Mouse (Mus musculus): ENCODE results near the gene Ppp1r12c. TPM values are rescaled to one million over a fixed set of nuclear protein-coding genes. Genes with fewer than 3 reads are reported as not detected.

Gene Ppp1r12c
- polyA plus RNA-seq, 1 experiment = not detected

GRCm38 (mm10) chr7:4509863-4510608 lies 8.6 kb upstream of the Ppp1r12c start:
- Histone ChIP-seq H3K4me3 (ENCODE audit: insufficient read depth, low read depth, low read length) (no peak overlapping the region), H3K27ac (ENCODE audit: insufficient read depth, low read depth, low read length) (no peak overlapping the region), H3K4me1 (ENCODE audit: control insufficient read depth, insufficient read depth, low read length) (peaks cover 3% of the 10 kb centered on the region)
- TF ChIP-seq CTCF (IDR thresholded peaks at IDR 0.05; ENCODE audit: insufficient read depth, low read depth, low read length) (peak; percentile 55), POLR2A (IDR thresholded peaks at IDR 0.05; ENCODE audit: insufficient read depth, low read depth, low read length) (no peak)
- 17% methylated on average over 24 of the region's 24 CpGs for WGBS

- WGBS = 88% methylated on average over 8 of the region's 8 CpGs
- Histone ChIP-seq H3K4me1 (ENCODE audit: control insufficient read depth, insufficient read depth, low read length) (no peaks in the 10 kb centered on the region), H3K4me3 (ENCODE audit: insufficient read depth, low read depth, low read length) (no peak overlapping the region), H3K27ac (ENCODE audit: insufficient read depth, low read depth, low read length) (no peak overlapping the region)
- TF ChIP-seq CTCF (IDR thresholded peaks at IDR 0.05; ENCODE audit: insufficient read depth, low read depth, low read length) (no peak), POLR2A (IDR thresholded peaks at IDR 0.05; ENCODE audit: insufficient read depth, low read depth, low read length) (no peak)
These were observed 7.2 kb upstream of the Ppp1r12c start for GRCm38 (mm10) chr7:4508739-4509116.

GRCm38 (mm10) chr7:4508062-4508738 lies 6.7 kb upstream of the Ppp1r12c start:
- Histone ChIP-seq H3K27ac (ENCODE audit: insufficient read depth, low read depth, low read length) (no peak overlapping the region), H3K4me3 (ENCODE audit: insufficient read depth, low read depth, low read length) (no peak overlapping the region), H3K4me1 (ENCODE audit: control insufficient read depth, insufficient read depth, low read length) (no peaks in the 10 kb centered on the region)
- no peak for TF ChIP-seq POLR2A (IDR thresholded peaks at IDR 0.05; ENCODE audit: insufficient read depth, low read depth, low read length)
- no peak for TF ChIP-seq CTCF (IDR thresholded peaks at IDR 0.05; ENCODE audit: insufficient read depth, low read depth, low read length)
- WGBS = 64% methylated on average over 32 of the region's 32 CpGs

GRCm38 (mm10) chr7:4507220-4507619 lies 5.7 kb upstream of the Ppp1r12c start:
- WGBS = 91% methylated on average over 3 of the region's 4 CpGs
- TF ChIP-seq POLR2A (IDR thresholded peaks at IDR 0.05; ENCODE audit: insufficient read depth, low read depth, low read length) = no peak
- TF ChIP-seq CTCF (IDR thresholded peaks at IDR 0.05; ENCODE audit: insufficient read depth, low read depth, low read length) = no peak
- H3K4me3 ChIP-seq (ENCODE audit: insufficient read depth, low read depth, low read length) = no peak overlapping the region
- H3K4me1 ChIP-seq (ENCODE audit: control insufficient read depth, insufficient read depth, low read length) = no peaks in the 10 kb centered on the region
- no peak overlapping the region for H3K27ac ChIP-seq (ENCODE audit: insufficient read depth, low read depth, low read length)

GRCm38 (mm10) chr7:4504646-4505435 lies 3.4 kb upstream of the Ppp1r12c start:
- 72% methylated on average over 11 of the region's 11 CpGs for WGBS
- peaks cover 3% of the 10 kb centered on the region for H3K4me1 ChIP-seq (ENCODE audit: control insufficient read depth, insufficient read depth, low read length)
- TF ChIP-seq POLR2A (IDR thresholded peaks at IDR 0.05; ENCODE audit: insufficient read depth, low read depth, low read length) (no peak), CTCF (IDR thresholded peaks at IDR 0.05; ENCODE audit: insufficient read depth, low read depth, low read length) (no peak)
- no peak overlapping the region for H3K4me3 ChIP-seq (ENCODE audit: insufficient read depth, low read depth, low read length)
- no peak overlapping the region for H3K27ac ChIP-seq (ENCODE audit: insufficient read depth, low read depth, low read length)

GRCm38 (mm10) chr7:4503858-4504257 lies 2.4 kb upstream of the Ppp1r12c start:
- no peak for TF ChIP-seq POLR2A (IDR thresholded peaks at IDR 0.05; ENCODE audit: insufficient read depth, low read depth, low read length)
- no peak for TF ChIP-seq CTCF (IDR thresholded peaks at IDR 0.05; ENCODE audit: insufficient read depth, low read depth, low read length)
- 78% methylated on average over 5 of the region's 5 CpGs for WGBS
- Histone ChIP-seq H3K4me3 (ENCODE audit: insufficient read depth, low read depth, low read length) (no peak overlapping the region), H3K4me1 (ENCODE audit: control insufficient read depth, insufficient read depth, low read length) (peaks cover 10% of the 10 kb centered on the region), H3K27ac (ENCODE audit: insufficient read depth, low read depth, low read length) (no peak overlapping the region)

- Histone ChIP-seq H3K4me1 (ENCODE audit: control insufficient read depth, insufficient read depth, low read length) (peaks cover 15% of the 10 kb centered on the region), H3K4me3 (ENCODE audit: insufficient read depth, low read depth, low read length) (no peak overlapping the region), H3K27ac (ENCODE audit: insufficient read depth, low read depth, low read length) (no peak overlapping the region)
- WGBS = 75% methylated on average over 4 of the region's 4 CpGs
- TF ChIP-seq POLR2A (IDR thresholded peaks at IDR 0.05; ENCODE audit: insufficient read depth, low read depth, low read length) = no peak
- TF ChIP-seq CTCF (IDR thresholded peaks at IDR 0.05; ENCODE audit: insufficient read depth, low read depth, low read length) = no peak
These were observed 1.6 kb upstream of the Ppp1r12c start for GRCm38 (mm10) chr7:4503100-4503499.

- WGBS = 6% methylated on average over 14 of the region's 14 CpGs
- 0 out of 2 replicates have a peak overlapping the region, but pooled peaks have one; percentile 12 for H3K27ac ChIP-seq (ENCODE audit: insufficient read depth, low read depth, low read length)
- peaks cover 18% of the 10 kb centered on the region for H3K4me1 ChIP-seq (ENCODE audit: control insufficient read depth, insufficient read depth, low read length)
- H3K4me3 ChIP-seq (ENCODE audit: insufficient read depth, low read depth, low read length) = peak overlapping the region; percentile 16; the same call in 1 of the 2 replicates
- no peak for TF ChIP-seq CTCF (IDR thresholded peaks at IDR 0.05; ENCODE audit: insufficient read depth, low read depth, low read length)
- no peak for TF ChIP-seq POLR2A (IDR thresholded peaks at IDR 0.05; ENCODE audit: insufficient read depth, low read depth, low read length)
These were observed 1.1 kb upstream of the Ppp1r12c start for GRCm38 (mm10) chr7:4502421-4503090.
